Mouse (Mus musculus) forebrain, embryonic 14.5 days (tissue): ENCODE measurements at regions not wholly inside any gene's neighbourhood (a gene's known extent, or its start where the extent isn't known, plus 50 kb on each side); places are given as distances from the start of the nearest gene placed in this dataset.
A peak's percentile ranks its signal among the peaks of the same experiment; 100 is the strongest.

Experiments used
- ATAC-seq: fragments of 200-750 bp; cut with Nextera tagmentation; 2 replicates; pipeline ENCODE4 v1.8.0; 2017; ENCODE audit warnings: mild to moderate bottlenecking, moderate library complexity
- DNase-seq: peaks from one replicate; pipeline ENCODE4 v3.0.0-alpha.2; 2015; ENCODE audit warnings: low spot score
- H3K27ac ChIP-seq: fragments of 300-500 bp; sonication (generic); 2 replicates; pipeline ENCODE4 v1.5.1; 2014; ENCODE audit warnings: low read depth, mild to moderate bottlenecking, control low read depth, low read length, moderate library complexity
- H3K27me3 ChIP-seq: fragments of 300-500 bp; sonication (generic); replicated peaks from 2 replicates; pipeline ENCODE4 v1.6.1; 2014; ENCODE audit warnings: low read length, control low read depth, mixed read lengths; ENCODE audit not compliant: control insufficient read depth, insufficient read depth
- H3K36me3 ChIP-seq: fragments of 300-500 bp; sonication (generic); 2 replicates; pipeline ENCODE4 v1.6.1; 2014; ENCODE audit warnings: low read length, control low read depth; ENCODE audit not compliant: control insufficient read depth, insufficient read depth
- H3K4me1 ChIP-seq: fragments of 300-500 bp; sonication (generic); 2 replicates; pipeline ENCODE4 v1.6.1; 2014; ENCODE audit warnings: antibody characterized with exemption, low read length, control low read depth; ENCODE audit not compliant: control insufficient read depth, insufficient read depth
- H3K4me2 ChIP-seq: fragments of 300-500 bp; sonication (generic); 2 replicates; pipeline ENCODE4 v1.6.1; 2014; ENCODE audit warnings: mild to moderate bottlenecking, control low read depth, low read length
- H3K4me3 ChIP-seq: fragments of 300-500 bp; sonication (generic); 2 replicates; pipeline ENCODE4 v1.5.1; 2014; ENCODE audit warnings: low read depth, low read length, control low read depth
- H3K9ac ChIP-seq: fragments of 300-500 bp; sonication (generic); 2 replicates; pipeline ENCODE4 v1.6.1; 2014; ENCODE audit warnings: mild to moderate bottlenecking, low read length, control low read depth, moderate library complexity
- H3K9me3 ChIP-seq: fragments of 300-500 bp; sonication (generic); replicated peaks from 2 replicates; pipeline ENCODE4 v1.6.1; 2016; ENCODE audit warnings: low read length, control low read depth, mixed read lengths; ENCODE audit not compliant: control insufficient read depth
- WGBS: fragments of 180-500 bp; shearing (Covaris S2); extraction: QIAGEN DNeasy Blood & Tissue Kit; methylation state at CpG from one replicate; pipeline ENCODE4 v1.1.7; 2014; 5-methylcytosine and 5-hydroxymethylcytosine counted together

DNA sequence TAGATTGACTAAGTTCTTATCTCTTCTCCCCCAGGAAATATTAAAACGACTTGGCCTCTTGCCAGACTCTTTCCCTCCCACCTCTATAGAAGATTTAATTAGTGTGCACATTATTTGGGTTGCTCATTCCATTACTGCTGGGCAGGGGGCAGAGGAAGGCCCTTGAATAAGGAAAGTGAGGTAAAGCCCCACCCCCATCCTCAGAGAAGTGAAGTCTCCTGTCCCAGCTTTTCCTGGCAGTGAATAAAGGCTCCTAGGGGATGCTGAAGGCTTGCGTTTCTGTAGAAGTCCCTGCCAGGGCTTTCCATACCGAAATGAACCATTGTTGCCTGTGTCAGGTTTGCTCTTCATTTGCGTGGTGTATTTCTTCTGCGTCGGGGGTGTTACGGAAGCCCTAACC lies 133.8 kb upstream of the Mdm1 start:
- Histone ChIP-seq H3K27me3 (no peaks in the 10 kb centered on the region), H3K9ac (no peak overlapping the region), H3K4me3 (no peak overlapping the region), H3K27ac (no peak overlapping the region), H3K9me3 (no peaks in the 10 kb centered on the region), H3K4me1 (peaks cover 2% of the 10 kb centered on the region; the same call in 1 of the 2 replicates), H3K4me2 (no peak overlapping the region), H3K36me3 (no peaks in the 10 kb centered on the region)
- 30% methylated on average over 7 of the region's 7 CpGs for WGBS
- 0 out of 2 replicates have a peak, but pooled peaks have one; percentile 34 for ATAC-seq
- DNase-seq: peak; percentile 22

DNA sequence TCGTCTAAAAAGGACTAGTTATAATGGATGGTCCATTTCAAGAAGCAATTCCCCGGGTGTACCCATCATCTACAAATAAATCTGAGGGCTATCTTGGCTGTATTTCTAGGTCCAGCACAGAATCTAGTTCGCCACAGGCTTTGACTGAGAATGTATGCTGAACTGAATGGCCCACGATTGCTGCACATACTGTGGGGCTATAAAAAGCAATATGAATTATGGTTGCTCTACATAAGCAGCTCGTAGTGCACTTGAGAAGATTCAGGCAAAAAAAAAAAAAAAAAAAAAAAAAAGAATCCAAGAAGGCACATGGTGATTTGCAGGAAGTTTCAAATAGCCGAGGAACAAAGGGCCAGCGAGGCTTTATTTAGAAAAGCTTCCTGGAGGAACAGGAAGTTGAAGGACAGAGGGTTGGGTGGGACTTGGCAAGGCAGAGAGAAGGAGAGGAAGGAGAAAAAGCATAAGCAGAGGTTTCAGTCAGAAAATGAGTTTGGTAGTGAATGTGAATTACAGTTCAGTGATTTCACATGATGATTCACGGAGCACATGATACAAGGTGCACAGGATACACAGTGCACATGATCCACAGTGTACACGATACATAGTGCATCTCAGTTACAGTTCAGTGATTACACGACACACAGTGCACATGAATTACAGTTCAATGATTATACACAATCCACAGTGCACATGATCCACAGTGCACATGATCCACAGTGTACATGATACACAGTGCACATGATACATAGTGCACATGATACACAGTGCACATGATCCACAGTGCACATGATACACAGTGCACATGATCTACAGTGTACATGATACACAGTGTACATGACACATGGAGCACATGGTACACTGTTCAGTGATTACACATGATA lies 129.7 kb upstream of the Mdm1 start:
- H3K36me3 ChIP-seq: no peaks in the 10 kb centered on the region
- H3K4me1 ChIP-seq: no peaks in the 10 kb centered on the region
- H3K4me2 ChIP-seq: no peak overlapping the region
- WGBS: 86% methylated on average over 10 of the region's 10 CpGs
- DNase-seq (no peak), ATAC-seq (no peak)
- no peak overlapping the region for H3K27ac ChIP-seq
- H3K27me3 ChIP-seq: no peaks in the 10 kb centered on the region
- H3K9me3 ChIP-seq: no peaks in the 10 kb centered on the region
- no peak overlapping the region for H3K9ac ChIP-seq
- no peak overlapping the region for H3K4me3 ChIP-seq

DNA sequence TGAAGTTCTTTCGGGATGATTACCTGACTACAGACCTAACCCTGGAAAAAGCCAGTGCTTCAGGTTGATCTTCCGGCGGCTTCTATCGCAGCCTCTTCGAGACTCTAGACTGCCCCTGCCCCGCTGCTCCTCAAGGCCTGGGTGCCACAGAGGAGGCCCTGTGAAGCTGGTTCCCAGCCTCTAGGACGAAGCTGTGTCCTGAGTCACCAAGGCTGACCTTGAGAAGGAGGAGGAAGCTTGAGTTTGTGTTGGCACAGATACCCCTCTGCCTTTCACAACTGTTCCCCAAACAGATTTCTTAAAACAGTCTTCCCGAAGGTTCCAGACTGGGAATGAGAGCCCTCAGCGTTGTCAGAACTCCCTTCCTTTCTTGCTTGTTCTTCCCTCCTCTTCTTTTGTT lies 112.8 kb upstream of the Mdm1 start:
- H3K27ac ChIP-seq: no peak overlapping the region
- no peaks in the 10 kb centered on the region for H3K9me3 ChIP-seq
- no peaks in the 10 kb centered on the region for H3K27me3 ChIP-seq
- H3K36me3 ChIP-seq: no peaks in the 10 kb centered on the region
- no peak overlapping the region for H3K4me3 ChIP-seq
- ATAC-seq (no peak), DNase-seq (no peak)
- WGBS: 75% methylated on average over 9 of the region's 9 CpGs
- H3K9ac ChIP-seq: no peak overlapping the region
- H3K4me2 ChIP-seq: no peak overlapping the region
- no peaks in the 10 kb centered on the region for H3K4me1 ChIP-seq

DNA sequence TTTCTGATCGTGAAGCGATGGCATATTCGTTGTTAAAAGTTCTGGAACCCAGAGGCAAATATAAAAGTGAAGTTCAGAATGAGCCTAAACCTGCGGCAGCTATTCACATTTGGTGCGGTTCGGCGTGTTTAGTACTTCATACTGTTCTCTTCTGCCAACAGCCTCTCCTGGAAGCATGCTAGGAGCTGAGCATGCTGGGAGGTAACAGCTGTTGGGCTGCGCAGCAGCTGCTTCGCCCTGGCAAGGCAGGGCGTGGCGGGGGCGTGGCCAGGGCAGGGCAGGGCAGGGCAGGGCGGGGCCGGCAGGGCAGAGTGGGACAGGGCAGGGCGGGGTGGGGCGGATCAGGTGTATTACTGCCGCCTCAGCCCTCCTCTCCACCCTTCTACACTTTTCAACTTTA lies 107.2 kb upstream of the Mdm1 start:
- H3K9me3 ChIP-seq: no peaks in the 10 kb centered on the region
- H3K4me2 ChIP-seq: no peak overlapping the region
- no peak overlapping the region for H3K27ac ChIP-seq
- H3K9ac ChIP-seq: no peak overlapping the region
- ATAC-seq (no peak), DNase-seq (no peak)
- H3K36me3 ChIP-seq: no peaks in the 10 kb centered on the region
- no peak overlapping the region for H3K4me3 ChIP-seq
- H3K27me3 ChIP-seq: no peaks in the 10 kb centered on the region
- WGBS: 78% methylated on average over 17 of the region's 17 CpGs
- H3K4me1 ChIP-seq: no peaks in the 10 kb centered on the region

DNA sequence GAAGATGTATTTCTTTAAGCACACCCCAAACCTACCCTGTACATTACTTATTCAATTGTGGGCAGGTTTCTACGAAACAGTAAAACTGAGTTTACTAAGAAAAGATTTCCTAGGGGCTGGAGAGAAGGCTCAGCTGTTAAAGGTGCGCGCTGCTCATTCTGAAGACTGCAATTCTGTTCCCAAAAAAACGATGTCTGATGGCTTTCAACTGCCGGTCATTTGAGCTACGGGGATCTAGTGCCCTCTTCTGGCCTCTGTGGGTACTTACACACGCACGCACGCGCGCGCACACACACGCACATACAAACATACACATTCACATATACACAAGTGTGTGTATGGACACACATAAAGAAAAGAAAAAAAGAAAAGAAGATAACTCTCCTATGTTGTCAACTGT lies 106.6 kb upstream of the Mdm1 start:
- Histone ChIP-seq H3K36me3 (no peaks in the 10 kb centered on the region), H3K4me2 (no peak overlapping the region), H3K4me3 (no peak overlapping the region), H3K27ac (no peak overlapping the region), H3K4me1 (no peaks in the 10 kb centered on the region), H3K9ac (no peak overlapping the region), H3K27me3 (no peaks in the 10 kb centered on the region), H3K9me3 (no peaks in the 10 kb centered on the region)
- WGBS: 89% methylated on average over 13 of the region's 13 CpGs
- ATAC-seq (no peak), DNase-seq (no peak)

DNA sequence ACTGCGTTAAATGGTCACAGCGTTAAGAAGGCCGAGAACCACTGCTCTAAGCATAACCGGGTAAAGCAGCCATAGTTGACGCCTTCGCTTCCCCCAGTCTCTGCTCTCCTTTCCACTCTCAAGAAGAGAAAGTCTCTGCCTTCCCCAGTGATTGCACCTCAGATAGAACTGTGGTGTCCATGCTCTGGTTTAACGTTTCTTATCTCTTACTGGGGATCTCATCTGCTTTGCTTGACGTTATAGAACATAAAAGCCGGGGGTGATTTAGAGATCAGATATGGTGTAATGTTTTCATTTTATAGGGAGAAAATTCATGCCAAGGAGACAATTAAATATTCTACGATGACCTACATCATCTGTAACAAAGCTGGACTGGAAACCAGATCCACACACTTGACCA lies 103.1 kb upstream of the Mdm1 start:
- Histone ChIP-seq H3K4me2 (no peak overlapping the region), H3K9ac (no peak overlapping the region), H3K36me3 (no peaks in the 10 kb centered on the region), H3K4me3 (no peak overlapping the region), H3K4me1 (no peaks in the 10 kb centered on the region), H3K27me3 (no peaks in the 10 kb centered on the region), H3K27ac (no peak overlapping the region), H3K9me3 (no peaks in the 10 kb centered on the region)
- ATAC-seq (no peak), DNase-seq (no peak)
- 97% methylated on average over 10 of the region's 10 CpGs for WGBS

DNA sequence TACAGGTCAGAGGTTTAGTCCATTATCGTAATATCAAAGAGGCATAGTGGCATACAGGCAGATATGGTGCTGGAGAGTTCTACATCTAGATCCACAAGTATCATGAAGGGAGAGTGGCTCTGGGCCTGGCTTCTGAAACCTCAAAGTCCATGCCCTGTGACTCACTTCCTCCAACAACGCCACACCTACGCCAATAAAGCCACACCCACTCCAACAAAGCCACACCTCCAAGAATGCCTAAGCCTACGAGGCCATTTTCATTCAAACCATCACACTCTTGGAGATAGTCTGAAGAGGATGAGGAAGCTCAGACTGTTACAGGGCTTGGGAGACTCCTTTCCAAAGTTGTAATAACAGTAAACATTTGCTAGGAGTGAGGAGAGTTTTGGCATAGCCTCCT lies 102.6 kb upstream of the Mdm1 start:
- Histone ChIP-seq H3K27me3 (no peaks in the 10 kb centered on the region), H3K9me3 (no peaks in the 10 kb centered on the region), H3K27ac (no peak overlapping the region), H3K4me3 (no peak overlapping the region), H3K36me3 (no peaks in the 10 kb centered on the region), H3K4me2 (no peak overlapping the region), H3K4me1 (no peaks in the 10 kb centered on the region), H3K9ac (no peak overlapping the region)
- DNase-seq (no peak), ATAC-seq (no peak)
- WGBS: 85% methylated on average over 4 of the region's 4 CpGs

DNA sequence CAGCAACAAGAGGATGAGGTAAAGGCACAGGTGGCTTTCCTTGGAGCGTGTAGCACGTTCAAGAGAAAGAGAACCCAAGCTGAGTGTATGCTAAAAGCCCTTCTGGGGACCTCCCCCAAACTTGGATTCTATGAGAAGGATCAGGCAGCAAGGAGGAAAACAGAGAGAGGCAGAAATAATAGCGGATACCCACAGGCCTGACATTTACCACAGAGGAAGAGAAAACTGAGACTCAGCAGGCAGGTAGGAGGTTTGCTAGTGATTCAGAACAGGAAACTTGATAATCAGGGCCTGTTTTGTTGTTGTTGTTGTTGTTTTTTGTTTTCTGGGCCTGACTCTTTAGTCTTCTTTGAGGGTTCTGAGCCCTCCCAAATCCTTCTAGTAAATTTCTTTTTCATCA lies 100.5 kb upstream of the Mdm1 start:
- ATAC-seq (no peak), DNase-seq (no peak)
- Histone ChIP-seq H3K4me1 (no peaks in the 10 kb centered on the region), H3K9me3 (no peaks in the 10 kb centered on the region), H3K27ac (no peak overlapping the region), H3K36me3 (no peaks in the 10 kb centered on the region), H3K4me2 (no peak overlapping the region), H3K4me3 (no peak overlapping the region), H3K27me3 (no peaks in the 10 kb centered on the region), H3K9ac (no peak overlapping the region)
- 94% methylated on average over 3 of the region's 3 CpGs for WGBS

DNA sequence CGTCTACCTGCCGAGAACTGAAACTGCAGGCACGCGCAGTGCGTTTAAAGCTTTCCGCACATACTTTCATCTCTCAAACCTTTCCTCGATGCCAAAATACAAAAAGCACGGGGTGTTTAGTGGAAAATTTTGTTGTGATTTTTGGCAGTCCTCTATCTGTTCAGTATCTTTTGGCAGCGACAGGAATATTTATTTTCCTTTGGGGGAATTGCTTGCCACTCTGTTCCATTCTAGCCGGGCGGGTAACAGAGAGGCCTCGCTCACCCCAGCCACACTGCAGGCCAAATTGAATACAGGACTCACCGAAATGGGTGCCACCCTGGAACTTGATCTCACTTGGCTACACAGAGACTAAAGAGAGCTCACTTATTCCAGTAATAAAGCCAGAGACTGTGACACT lies 97.8 kb upstream of the Mdm1 start:
- Histone ChIP-seq H3K4me1 (no peaks in the 10 kb centered on the region), H3K27ac (no peak overlapping the region), H3K27me3 (no peaks in the 10 kb centered on the region), H3K4me3 (no peak overlapping the region), H3K4me2 (no peak overlapping the region), H3K9ac (no peak overlapping the region), H3K36me3 (no peaks in the 10 kb centered on the region), H3K9me3 (no peaks in the 10 kb centered on the region)
- WGBS: 72% methylated on average over 13 of the region's 13 CpGs
- DNase-seq (peak; percentile 4), ATAC-seq (no peak)
